In the genomic region with DNA sequence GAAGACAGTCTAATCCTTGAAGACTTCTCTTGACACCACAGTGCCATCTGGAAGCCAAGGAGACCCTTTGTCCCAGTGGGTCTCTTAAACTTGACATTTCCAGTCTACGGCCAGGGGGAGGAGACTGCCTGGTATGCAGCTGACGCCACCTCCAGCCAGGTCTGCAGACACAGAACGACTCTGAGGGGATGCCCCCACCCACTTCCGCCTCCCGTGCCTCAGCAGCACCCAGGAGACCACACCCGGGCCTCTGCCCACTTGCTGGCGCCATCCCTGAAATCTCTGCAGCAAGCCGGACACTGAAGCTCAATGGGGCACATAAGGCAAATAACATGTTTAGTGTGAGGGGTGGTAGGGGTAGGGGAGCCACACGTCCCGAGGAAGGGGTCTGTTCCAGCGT, we compare ENCODE assay signal across 22 mouse cellular contexts.
A peak's percentile ranks its signal among the peaks of the same experiment; 100 is the strongest.
DNase-seq lines count a peak whose midpoint lies in the region; ATAC-seq and TF ChIP-seq lines count a peak whose summit lies in the region.
"Had no signal": no experiment of that assay in that cellular context is flagged by ENCODE, and none has a peak within 500 bp of the region (broad histone marks: within the 10 kb centered on the region; RNA-seq: fewer than 3 reads in every experiment).

No protein-coding gene starts in this region.

- no peak overlapping the region for H3K27ac ChIP-seq in CH12.LX (ENCODE audit: insufficient read depth, low read depth)
- H3K27ac ChIP-seq: forebrain, embryonic 10.5 days; heart, adult 2 months; heart, embryonic 10.5 days; hindbrain, embryonic 14.5 days; hindbrain, postnatal 0 days; intestine, embryonic 15.5 days had no signal

- no peak for TF ChIP-seq RAD21 in CH12.LX (IDR thresholded peaks at IDR 0.05; ENCODE audit: low read depth, low read length)

- no peak overlapping the region; the same call in 1 of the 2 replicates for H3K4me2 ChIP-seq in CH12.LX (ENCODE audit: insufficient read depth, low read depth, poor library complexity, severe bottlenecking)
- H3K4me2 ChIP-seq: hindbrain, embryonic 14.5 days; intestine, embryonic 15.5 days had no signal

- H3K4me1 ChIP-seq in CH12.LX (ENCODE audit: control insufficient read depth in 1 of 2, insufficient read depth in 2 of 2), result peaks cover 0 to 39% of the 10 kb centered on the region in 2 experiments; a peak in 3 of 4 replicates
- H3K4me1 ChIP-seq: forebrain, embryonic 10.5 days; intestine, embryonic 15.5 days had no signal

- H3K27me3 ChIP-seq in CH12.LX (replicated peaks), result peaks cover 3% of the 10 kb centered on the region
- H3K27me3 ChIP-seq: intestine, embryonic 15.5 days had no signal

- TF ChIP-seq CTCF in CH12.LX (conservative IDR thresholded peaks at IDR 0.05 in 1 of 2, IDR thresholded peaks at IDR 0.05 in 1 of 2; ENCODE audit: low read depth in 2 of 2, low read length in 2 of 2), result no peak

- dilution Hi-C loops in CH12.LX (cut with MboI; ENCODE audit: extremely low pct_ligation_motif_present, extremely low pct_unique_long_range_greater_than_20kb, low sequenced_read_pairs), result no loop called here

- TF ChIP-seq EP300 in CH12.LX (IDR thresholded peaks at IDR 0.05; ENCODE audit: low read length), result no peak

- H3K36me3 ChIP-seq in CH12.LX (replicated peaks in 1 of 2; ENCODE audit: control insufficient read depth in 1 of 2, insufficient read depth in 1 of 2, low read length in 1 of 2), result no peaks in the 10 kb centered on the region

- ATAC-seq in inflammation-experienced regulatory T-cells, adult 6 months, result peak; percentile 75
- ATAC-seq: forebrain, embryonic 14.5 days; hindbrain, postnatal 0 days; intestine, embryonic 15.5 days had no signal

- in situ Hi-C loops in CH12.LX (cut with MboI; ENCODE audit: low pct_ligation_motif_present, low pct_unique_long_range_greater_than_20kb, low sequenced_read_pairs), result no loop called here

- peak; percentile 12 for DNase-seq in left cerebral cortex, postnatal 4 days
- DNase-seq in left cerebral cortex, adult 11 months (ENCODE audit: low spot score), result no peak
- peak; percentile 71 for DNase-seq in CD4-positive, CD25-positive, alpha-beta regulatory T cell, adult 2 months (ENCODE audit: low read depth, low spot score)
- peak; percentile 53 for DNase-seq in CH12.LX (ENCODE audit: extremely low read depth)
- no peak for DNase-seq in frontal cortex, postnatal 25 days (ENCODE audit: low spot score in 2 of 2)
- no peak for DNase-seq in adrenal gland, postnatal 10 days
- DNase-seq: adrenal gland, postnatal 14 days; cerebellum, adult 11 months; cerebellum, adult 8-10 months; cerebellum, postnatal 14 days; gastrocnemius, postnatal 10 days; gastrocnemius, postnatal 36 days; heart, adult 2 months; kidney, adult 11 months; kidney, adult 8-10 months had no signal

- H3K9ac ChIP-seq in CH12.LX (ENCODE audit: insufficient read depth, low read depth), result no peak overlapping the region
- H3K9ac ChIP-seq: hindbrain, embryonic 14.5 days; intestine, embryonic 15.5 days had no signal

- intact Hi-C loops in left cerebral cortex, postnatal 4 days (cut with DNase I), result no loop called here

- no peak for TF ChIP-seq POLR2A in CH12.LX (IDR thresholded peaks at IDR 0.05; ENCODE audit: low read depth, low read length)

- no peaks in the 10 kb centered on the region for H3K79me2 ChIP-seq in CH12.LX (replicated peaks; ENCODE audit: control insufficient read depth, extremely low read depth, insufficient read depth, poor library complexity, severe bottlenecking)

- no peaks in the 10 kb centered on the region for H3K9me3 ChIP-seq in CH12.LX (replicated peaks; ENCODE audit: low read length)
- H3K9me3 ChIP-seq: forebrain, embryonic 10.5 days; heart, embryonic 10.5 days; intestine, embryonic 15.5 days had no signal

- H3K4me3 ChIP-seq in CH12.LX (replicated peaks in 1 of 3; ENCODE audit: low read depth in 2 of 3, low read length in 2 of 3, poor library complexity in 1 of 3), result no peak overlapping the region
- H3K4me3 ChIP-seq: forebrain, embryonic 10.5 days; heart, adult 2 months; heart, embryonic 10.5 days; intestine, embryonic 15.5 days had no signal

TF ChIP-seq in CH12.LX, 34 proteins besides CTCF, POLR2A, EP300 and RAD21:
- no peak for TF ChIP-seq ETS1 (conservative IDR thresholded peaks at IDR 0.05; ENCODE audit: low read depth, low read length)
- no peak for TF ChIP-seq TCF12 (IDR thresholded peaks at IDR 0.05; ENCODE audit: low read depth, low read length)
- no peak for TF ChIP-seq ZKSCAN1 (IDR thresholded peaks at IDR 0.05; ENCODE audit: borderline replicate concordance, low read depth, low read length)
- no peak for TF ChIP-seq MAFK (IDR thresholded peaks at IDR 0.05; ENCODE audit: insufficient replicate concordance, low read length)
- TF ChIP-seq BHLHE40 (IDR thresholded peaks at IDR 0.05; ENCODE audit: low read depth, low read length), result peak; percentile 71
- TF ChIP-seq ZC3H11A (IDR thresholded peaks at IDR 0.05; ENCODE audit: low read depth, low read length), result no peak
- no peak for TF ChIP-seq JUN (IDR thresholded peaks at IDR 0.05; ENCODE audit: insufficient read depth, low read depth, low read length)
- TF ChIP-seq PAX5 (IDR thresholded peaks at IDR 0.05; ENCODE audit: low read length), result no peak
- TF ChIP-seq USF2 (conservative IDR thresholded peaks at IDR 0.05; ENCODE audit: low read depth, low read length), result no peak

Comparison
In these comparisons a context has a peak if more than half of its experiments do, and no peak if none do; other contexts are left out.
1. DNase-seq: peak in left cerebral cortex, postnatal 4 days (single experiment), CD4-positive, CD25-positive, alpha-beta regulatory T cell, adult 2 months (single experiment) and CH12.LX (single experiment); none in left cerebral cortex, adult 11 months (single experiment), frontal cortex, postnatal 25 days (0 of 2) and adrenal gland, postnatal 10 days (single experiment).